Mouse (Mus musculus) kidney, adult 2 months (tissue): ENCODE measurements around the gene Man2a1.

Experiments used
- CTCF ChIP-seq: fragments of 200-500 bp; conservative IDR thresholded peaks from 2 replicates; pipeline ENCODE4 v1.5.1; 2011; ENCODE audit warnings: low read depth, mild to moderate bottlenecking, control low read depth, low read length, moderate library complexity, mixed read lengths; ENCODE audit not compliant: insufficient read depth, insufficient read length
- POLR2A ChIP-seq: fragments of 200-500 bp; IDR thresholded peaks from one replicate; pipeline ENCODE4 v1.6.1; 2011; ENCODE audit warnings: low read depth, low read length, control low read depth

- no peak for TF ChIP-seq CTCF
- TF ChIP-seq POLR2A = no peak
Observed at GRCm38 (mm10) chr17:64778756-64779155, 178.2 kb downstream of the Man2a1 start.
